Mouse (Mus musculus) right cerebral cortex, adult 18-20 months (tissue): ENCODE data around the gene Vcl.

ENCODE experiments used
- DNase-seq: peaks from one replicate; pipeline ENCODE4 v3.0.0; 2022; ENCODE audit warnings: mixed read lengths

Vcl gene

DNA sequence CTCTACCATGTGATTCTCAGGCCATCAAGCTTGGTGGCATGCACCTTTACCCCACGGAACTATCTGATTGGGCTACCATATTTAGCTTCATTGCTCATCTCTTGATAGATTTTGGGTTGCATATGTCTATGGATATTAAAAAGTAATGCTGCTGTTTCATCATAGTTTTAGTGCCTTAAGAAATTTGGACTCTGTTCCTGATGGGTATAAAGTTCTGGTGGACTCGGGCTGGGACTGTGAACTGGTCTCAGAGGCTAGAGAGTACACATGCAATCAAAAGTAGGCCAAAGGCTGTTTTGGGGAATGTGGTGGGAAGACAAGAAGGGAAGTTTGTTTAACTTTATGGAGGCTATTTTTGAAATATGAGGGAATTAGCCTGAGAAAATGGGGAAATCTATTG, 16.1 kb downstream of the Vcl start:
- DNase-seq, result no peak

DNA sequence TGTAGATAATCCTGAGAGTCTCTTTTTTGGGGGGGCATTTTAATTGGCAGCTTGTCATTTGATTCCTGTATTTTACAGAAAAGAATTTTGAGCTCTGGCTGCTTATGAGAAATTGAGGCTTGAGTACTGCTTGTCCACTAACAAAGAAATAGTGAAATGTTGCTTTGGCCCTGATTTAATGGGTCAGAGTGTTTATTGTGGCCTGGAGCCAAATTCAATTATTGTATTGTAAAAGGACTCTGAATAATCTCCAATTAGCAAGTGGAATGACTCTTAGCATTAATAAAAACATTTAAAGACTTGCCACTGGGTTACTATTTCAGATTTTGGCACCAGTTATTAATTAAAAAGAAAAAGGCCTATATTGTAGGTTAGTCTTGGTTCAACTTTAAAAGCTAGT, 26.8 kb downstream of the Vcl start:
- DNase-seq, result no peak

DNA sequence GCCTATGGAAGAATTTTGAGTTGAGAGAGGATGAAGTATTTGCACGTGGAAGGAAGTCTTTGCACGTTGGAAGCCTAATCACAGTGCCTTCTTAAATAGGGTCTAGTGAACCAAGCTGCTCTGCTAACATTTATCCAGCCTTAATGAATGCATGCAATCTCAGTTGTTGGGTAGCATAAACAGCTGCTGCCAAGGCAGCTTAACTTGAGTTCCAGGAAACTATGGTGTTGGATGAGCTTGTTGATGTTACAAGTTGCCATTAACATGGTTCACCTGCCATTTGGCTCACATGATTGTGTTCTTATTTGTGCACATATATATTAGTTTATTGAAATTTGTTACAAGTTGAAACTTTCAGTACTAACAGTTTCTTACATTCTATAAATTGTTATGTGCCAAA, 29.8 kb downstream of the Vcl start:
- DNase-seq, result no peak

DNA sequence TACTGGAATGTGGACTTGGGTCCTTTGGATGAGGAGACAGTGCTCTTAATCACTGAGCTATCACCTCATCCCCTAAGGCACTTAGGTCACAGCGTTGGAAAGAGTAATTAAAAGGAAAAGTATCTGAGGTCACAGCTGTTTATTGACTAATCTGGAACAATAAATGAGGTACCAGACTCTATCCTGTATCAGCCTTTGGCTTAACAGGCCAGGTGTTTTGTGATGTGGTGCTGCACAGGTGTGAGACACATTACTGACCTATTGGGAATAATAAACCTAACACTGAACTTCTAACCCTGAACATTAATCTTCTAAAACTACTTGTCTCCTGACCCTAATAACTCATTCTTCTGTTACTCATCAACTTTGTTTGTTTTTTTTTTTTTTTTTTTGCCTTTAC, 33.3 kb downstream of the Vcl start:
- no peak for DNase-seq

DNA sequence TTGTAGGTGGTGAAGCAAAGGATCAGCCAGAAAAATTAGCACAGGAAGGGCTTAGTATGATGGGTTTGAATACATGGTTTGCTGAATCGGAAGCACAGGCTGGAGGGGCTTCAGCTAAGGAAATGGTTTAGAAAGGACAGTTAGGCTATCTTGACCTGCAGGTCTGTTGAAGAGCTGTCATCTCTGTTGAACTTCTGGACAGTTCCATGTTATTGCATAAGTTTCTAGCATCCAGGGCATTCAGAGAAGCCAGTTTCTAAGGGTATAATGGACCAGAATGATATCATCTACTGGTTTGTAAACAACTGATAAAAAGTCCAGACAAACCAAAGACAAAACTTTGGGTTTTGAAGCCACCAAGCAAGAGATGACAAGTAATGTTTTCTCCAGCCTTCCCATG, 33.7 kb downstream of the Vcl start:
- DNase-seq, result no peak

DNA sequence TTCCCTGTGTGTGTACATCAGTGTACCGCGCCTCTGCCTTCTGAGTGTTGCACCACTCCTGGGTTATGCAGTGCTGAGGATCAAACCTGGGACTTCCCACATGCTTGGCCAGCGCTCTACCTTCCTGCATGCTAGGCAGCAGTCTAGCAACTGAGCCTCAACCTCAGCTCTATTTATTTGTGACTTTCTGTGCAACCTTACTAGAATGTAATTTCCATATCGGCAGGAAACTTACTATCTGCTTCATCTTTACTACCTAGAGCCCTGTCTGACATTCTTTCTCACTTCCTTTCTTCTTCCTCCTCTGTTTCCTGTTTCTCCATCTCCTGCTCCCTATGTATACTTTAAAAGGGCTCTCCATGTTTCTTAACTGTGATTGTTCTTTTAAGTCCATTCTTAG, 34.7 kb downstream of the Vcl start:
- DNase-seq, result no peak

DNA sequence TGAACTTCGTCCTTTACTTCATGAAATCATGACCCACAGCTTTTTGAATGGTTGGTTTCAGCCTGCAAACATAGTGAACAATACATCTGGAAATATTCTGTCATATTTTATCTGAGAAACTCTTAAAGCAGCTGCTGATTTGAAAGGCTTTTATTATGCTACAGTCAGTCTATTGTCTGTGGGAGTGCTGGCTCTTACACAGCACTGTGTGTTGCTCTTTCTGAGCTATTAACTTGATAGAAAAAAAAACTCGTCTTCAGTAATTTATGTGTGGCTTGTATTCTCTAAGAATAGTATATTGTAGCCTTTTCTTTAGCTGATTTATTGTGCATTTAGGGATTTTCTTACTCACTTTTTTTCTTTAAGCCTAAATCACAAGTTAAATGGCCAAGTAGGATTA, 35.1 kb downstream of the Vcl start:
- no peak for DNase-seq

DNA sequence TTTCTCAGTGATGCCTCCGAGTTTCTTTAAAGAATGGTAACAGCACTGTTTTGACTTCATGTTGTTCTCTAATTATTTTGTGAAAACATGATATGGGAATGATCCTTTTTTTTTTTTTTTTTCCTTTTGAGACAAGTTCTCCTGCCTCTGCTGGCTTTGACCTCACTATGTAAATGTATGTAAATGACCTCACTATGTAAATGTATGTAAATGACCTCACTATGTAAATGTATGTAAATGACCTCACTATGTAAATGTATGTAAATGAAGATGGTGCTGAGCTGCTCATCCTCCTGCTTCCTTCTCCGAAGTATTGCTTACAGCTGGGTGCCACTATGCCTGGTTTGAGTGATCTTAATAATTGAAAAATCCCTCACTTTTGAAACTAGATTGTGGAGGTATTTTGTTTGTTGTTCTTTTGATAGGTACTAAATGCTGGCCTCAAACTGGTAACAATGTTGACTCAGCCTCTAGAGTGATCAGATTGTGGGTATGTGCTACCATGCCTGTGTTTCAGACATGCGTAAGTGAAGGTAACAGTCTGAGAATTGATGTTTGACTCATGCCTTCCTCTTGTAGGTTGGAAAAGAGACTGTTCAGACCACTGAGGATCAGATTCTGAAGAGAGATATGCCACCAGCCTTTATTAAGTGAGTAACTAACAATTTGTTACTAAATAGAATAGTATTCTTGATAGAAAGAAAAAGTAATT, 37.9 kb downstream of the Vcl start:
- no peak for DNase-seq

DNA sequence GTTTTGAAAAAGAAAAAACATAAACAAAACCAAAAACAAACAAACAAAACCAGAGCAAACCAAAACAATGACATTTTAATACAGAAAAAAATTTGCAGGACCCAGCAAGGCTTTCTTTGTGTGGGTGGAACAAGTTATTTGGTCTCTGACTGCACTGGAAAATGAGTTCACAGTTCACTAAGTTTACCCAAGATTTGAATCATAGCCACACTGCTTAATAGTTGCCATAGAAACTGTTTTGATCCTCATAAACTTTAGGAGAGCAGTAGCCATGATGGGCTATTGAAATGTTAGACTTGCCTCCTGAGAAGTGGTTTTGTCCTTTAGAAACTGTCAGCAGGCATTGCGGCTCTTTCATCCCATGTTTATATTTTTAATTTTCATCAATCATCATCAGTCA, 39.9 kb downstream of the Vcl start:
- DNase-seq, result no peak

DNA sequence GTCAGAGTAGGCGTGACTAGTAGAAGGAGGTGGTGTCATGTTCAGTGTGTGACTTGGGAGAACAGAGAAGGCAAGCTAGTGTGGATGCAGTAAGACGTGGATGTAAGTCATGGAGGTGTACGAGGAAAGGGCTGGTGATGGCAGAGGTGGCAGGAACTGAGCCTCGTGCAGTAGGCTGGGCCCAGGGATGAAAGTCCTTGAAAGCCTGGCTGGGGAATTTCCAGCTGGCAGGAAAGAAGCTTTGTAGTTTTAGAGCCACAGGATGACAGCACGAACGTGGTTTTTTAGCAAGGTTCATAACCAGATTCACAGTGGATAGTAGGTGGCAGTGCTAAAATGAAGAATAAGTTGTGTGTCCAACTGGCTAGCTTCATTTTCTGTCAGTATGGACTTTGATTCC, 41.2 kb downstream of the Vcl start:
- DNase-seq, result peak; percentile 10

DNA sequence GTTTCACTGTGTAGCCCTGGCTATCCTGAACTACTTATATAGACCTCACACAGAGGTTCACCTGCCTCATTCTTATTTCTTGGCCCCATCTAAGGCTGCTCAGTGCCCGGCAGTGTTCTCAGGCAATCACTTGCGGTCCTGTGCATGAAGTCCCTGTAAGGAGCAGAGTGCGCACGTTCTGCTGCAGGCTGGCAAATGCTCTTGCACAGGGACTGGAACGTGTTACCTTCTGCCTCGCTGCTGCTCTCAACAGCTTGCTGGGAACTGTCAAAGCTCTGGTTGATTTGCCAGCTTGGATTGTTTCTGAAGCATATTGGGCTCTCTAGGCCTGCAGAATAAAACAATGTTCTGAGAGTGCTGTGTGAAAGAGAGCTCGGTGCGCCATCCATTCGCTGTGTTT, 41.7 kb downstream of the Vcl start:
- DNase-seq, result peak; percentile 48

DNA sequence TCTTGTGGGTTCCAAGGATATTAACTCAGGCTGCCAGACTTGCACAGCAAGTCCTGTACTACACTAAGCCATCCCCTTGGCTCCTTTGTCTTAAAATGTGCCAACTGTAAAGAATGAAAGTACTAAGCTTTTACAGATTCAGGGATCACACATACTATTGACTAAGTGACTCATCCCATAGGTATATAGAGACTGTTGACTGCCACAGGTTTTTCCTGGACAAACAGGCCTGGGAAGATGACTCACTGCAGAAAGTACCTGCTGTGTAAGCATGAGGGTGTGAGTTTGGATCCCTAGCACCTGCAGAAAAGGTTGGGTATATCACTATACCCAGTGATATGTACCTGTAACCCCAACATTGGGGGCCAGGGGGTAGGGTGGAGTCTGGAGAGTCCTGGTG, 44.6 kb downstream of the Vcl start:
- DNase-seq, result no peak

DNA sequence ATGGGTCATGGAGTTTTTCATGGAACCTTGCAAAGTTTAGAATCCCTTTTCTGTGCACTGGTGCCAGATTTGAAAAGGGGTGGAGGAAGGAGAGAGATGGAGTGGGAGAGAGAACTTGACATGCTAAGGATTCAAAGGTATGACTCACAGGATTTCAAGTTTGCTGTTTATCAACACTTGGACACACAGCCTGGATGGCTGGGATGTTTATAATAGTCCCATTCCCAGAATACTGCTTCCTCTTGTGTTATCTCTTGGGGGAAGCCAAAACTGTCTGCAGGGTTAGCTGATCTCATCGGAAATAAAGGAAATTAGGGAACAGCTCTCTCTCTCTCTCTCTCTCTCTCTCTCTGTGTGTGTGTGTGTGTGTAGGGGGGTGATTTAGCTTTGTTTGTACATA, 47.5 kb downstream of the Vcl start:
- DNase-seq, result no peak

DNA sequence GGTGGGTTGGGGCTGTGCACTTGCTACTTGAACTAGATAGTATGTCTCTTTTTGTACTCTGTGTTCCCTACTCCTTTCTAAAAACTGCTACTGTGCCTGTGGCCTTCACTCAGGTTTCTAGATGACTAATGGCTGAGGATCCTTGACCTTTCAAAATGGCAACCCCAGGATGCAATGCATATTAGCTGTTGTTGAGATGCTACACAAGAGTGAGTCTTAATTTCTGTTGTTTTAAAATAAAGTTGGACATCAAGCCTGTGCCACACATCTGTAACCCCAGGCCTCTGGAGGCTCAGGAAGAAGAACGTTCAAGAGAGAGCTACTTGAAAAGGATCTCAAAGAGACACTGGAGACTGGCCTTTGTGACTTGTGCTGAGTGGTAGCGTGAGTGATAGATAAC, 48.5 kb downstream of the Vcl start:
- no peak for DNase-seq

DNA sequence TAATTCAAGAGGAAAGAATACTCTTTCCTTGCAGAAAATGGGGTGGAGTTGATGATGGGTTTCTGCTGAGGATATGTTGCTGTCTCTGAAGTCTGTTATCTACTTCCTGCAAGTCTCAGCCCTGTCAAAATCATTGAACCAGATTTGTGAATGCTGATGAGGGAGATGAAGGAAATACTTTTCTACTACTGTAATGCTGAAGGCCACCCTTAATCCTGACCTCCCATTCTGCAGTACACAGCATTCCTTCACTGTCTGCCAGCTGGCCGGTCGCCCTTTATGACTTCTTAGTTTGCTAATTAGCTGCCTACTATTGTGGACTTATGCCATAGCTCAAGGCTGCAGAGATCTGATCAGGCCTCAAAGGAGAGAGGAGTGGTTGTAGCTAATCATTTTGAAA, 54.6 kb downstream of the Vcl start:
- DNase-seq, result peak; percentile 46

DNA sequence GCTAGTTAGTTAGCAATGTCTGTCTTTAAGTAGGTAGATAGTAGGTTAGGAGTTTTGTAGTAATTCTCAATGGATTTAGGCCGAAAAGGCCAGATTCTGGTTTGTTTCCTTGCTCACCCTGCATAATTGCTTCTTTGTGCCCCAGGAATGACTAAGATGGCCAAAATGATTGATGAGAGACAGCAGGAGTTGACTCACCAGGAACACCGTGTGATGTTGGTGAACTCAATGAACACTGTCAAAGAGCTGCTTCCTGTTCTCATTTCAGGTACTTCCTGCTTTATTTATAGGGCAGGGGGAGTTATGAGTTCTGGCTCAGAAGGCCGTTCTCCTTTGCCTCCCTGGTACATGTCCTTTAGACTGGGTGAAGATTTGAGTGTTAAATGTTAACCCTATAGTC, 56.3 kb downstream of the Vcl start:
- no peak for DNase-seq

DNA sequence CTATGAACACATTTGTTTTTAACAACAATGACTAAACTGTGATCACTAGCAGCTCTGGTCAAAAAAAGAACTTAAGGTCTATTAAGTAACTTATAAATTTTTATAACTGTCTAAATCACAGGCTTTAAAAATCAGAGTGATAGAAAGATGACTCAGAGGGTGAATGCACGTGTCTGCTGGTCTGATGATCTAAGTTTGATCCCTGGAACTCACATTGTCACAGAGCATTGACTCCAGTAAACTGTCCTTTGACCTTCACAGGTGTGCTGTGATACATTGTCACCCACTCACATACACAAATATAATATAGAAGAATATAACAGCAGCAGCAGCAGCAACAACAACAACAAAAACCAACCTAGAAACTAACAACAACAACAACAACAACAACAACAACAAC, 62.3 kb downstream of the Vcl start:
- no peak for DNase-seq

DNA sequence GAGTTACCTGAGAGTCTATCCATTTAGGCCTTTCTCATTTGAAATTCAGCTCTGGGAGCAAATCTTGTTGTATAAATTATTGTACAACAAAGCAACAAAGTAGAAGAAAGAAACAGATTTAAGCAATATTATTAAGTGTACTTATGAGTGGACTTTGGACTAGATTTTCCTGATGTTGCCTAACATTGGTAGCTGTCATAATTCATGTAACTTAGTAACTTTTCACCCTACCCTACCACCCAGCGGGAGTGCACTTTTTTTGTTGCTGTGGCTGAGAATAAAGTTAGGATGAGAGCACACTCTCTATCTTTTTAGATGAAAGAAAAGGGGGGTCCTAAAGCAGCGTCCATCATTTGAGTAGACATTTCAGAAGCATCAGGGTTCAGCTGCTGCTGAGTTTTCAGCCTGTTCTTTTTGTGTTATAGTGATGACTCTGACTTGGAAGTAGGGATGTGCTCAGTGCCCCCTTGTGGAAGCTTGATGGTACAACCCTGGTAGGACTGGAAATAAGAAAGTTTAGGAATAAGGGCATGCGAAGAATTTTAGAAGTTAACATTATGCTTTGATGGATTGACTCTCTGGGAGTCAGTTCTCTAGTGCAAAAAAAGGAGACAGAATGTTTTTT, 64.0 kb downstream of the Vcl start:
- peak; percentile 46 for DNase-seq

DNA sequence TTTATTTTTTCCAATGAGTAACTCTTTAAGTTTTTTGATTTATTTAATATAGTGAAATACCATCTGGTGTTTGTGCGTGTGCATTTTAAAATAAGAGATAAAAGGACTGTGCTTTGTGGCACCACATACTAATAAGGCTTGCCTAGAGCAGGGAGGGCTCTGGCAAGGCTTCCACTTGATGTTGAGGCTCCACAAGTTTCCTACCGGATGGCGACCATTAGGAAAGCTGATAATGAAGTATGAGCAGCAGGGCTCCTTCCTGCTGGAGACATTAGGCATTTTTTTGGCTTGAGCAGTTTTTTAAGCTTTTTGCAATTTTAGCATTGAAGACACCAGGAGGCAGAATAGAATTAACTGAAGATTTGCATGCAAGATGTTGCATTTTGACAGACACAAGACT, 65.3 kb downstream of the Vcl start:
- DNase-seq, result no peak

DNA sequence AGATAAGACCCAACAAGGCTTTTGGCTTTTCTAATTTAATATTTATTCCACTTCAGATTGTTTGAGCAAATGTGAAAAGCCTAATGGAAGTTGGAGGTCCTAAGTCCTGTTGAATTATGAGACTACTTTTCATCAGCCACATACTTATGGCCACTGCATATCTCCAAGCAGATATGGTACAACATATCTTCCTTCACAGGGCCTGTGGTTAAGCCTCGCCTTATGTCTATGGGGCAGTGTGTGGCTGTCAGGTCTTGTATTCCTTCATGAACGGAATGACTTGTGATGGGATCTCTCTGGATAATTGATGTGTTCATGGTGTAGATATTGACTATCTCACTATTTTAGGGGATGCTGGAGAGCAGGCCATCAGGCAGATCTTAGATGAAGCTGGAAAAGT, 66.3 kb downstream of the Vcl start:
- no peak for DNase-seq

DNA sequence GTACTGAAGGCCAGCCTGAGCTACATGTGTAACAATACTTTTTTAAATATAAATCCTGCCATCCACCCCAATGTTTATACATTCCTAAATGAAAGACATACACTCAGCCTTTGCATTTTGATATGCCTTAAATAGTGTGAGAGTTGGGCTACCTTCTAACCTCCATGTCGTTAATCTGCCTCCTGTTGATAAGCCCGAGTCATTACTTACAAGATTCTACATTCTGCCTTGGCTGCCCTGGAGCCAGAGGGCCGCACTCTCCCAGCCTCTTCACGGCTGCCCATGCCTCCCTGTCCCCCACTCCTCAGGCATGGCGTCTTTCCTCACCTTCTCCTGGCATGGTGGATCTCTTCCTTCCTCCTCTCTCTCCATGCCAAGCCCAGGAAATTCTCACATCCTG, 67.2 kb downstream of the Vcl start:
- no peak for DNase-seq

DNA sequence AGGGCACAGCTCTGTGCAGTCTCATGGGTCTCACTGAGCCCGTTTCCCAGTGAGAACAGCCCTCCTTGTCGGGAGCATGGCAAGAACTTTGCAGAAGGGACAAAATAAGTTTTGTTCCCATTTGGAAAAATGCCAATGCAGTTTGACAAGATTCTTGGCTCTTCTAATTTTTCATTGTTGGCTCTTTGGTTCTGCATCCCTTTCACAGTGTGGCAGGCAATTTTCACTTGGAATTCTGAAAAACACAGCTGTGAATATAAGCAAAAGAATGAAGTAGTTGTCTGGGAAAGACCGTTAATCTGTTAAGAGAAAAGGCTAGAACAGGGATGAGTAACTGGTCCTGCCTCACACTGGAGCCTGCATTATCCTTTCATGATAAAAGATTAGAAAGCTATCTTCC, 68.3 kb downstream of the Vcl start:
- no peak for DNase-seq

DNA sequence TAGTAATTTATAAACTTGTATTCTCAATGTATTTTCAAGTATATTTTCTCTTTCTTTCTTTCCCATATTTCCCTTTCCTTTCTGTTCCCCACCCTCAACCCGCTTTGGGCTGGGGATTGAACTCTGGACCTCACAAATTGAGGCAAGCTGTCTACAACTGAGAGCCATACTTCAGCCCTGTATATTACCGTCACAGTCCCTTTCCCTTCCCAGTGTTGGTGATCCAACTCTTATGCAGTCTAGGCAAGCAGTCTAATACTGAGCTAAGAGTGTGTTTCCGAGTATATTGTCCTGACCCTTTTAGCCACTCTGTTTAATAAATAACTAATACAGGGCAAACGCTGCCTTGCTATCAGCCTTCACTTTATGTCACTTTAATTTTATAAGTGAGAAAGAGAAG, 70.4 kb downstream of the Vcl start:
- no peak for DNase-seq

DNA sequence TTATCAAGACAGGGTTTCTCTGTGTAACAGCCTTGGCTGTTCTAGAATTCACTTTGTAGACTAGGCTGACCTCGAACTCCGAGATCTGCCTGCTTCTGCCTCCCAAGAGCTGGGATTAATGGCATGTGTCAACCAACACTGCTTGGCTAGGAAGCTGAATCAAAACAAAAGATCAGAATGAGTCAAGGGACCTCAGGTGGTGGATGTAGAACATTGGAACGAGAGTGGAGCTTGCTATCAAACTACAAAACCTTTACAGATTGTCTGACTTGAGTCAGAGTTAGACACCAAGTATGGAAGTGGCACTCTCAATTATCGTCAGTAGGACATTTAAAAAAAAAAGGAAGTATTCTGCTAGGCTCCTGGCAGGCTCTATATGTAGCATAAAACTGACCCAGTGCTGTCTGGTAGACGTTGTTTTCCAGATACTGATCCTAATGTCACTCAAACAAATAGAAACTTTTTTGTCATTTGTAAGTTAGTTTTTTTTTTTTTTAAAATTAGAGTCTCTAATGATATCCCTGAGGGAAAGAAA, 84.7 kb downstream of the Vcl start:
- DNase-seq, result no peak

DNA sequence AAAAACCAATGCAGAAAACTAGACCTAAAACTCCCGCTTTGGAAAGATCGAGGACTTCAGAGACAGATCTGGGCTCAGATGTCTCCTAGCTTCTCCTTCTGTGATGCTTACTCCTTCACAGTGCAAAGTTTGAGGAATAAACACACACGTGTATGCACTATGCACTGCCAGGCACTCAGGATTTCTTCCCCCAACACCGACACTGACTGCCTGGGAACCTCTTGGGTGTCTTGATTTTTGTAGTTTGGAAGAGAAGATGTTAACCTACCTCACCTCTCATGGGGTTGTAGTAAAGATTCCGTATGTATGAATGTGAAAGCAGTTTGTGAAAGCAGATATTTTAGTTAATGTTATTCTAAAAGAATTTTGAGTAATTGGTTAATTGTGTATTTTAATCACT, 88.7 kb downstream of the Vcl start:
- no peak for DNase-seq
